Mouse (Mus musculus) cortical plate, adult 2 months (tissue): ENCODE results near the gene Myo1a.

ENCODE experiments used
- CTCF ChIP-seq: fragments of 200-500 bp; IDR thresholded peaks from 2 replicates; pipeline ENCODE4 v1.5.1; 2011; ENCODE audit warnings: mild to moderate bottlenecking, control low read depth, low read length; ENCODE audit not compliant: insufficient read depth; ENCODE audit errors: extremely low read depth
- POLR2A ChIP-seq: fragments of 200-500 bp; IDR thresholded peaks from 2 replicates; pipeline ENCODE4 v1.6.1; 2011; ENCODE audit warnings: mild to moderate bottlenecking, low read length, control low read depth; ENCODE audit not compliant: insufficient read depth; ENCODE audit errors: extremely low read depth

DNA sequence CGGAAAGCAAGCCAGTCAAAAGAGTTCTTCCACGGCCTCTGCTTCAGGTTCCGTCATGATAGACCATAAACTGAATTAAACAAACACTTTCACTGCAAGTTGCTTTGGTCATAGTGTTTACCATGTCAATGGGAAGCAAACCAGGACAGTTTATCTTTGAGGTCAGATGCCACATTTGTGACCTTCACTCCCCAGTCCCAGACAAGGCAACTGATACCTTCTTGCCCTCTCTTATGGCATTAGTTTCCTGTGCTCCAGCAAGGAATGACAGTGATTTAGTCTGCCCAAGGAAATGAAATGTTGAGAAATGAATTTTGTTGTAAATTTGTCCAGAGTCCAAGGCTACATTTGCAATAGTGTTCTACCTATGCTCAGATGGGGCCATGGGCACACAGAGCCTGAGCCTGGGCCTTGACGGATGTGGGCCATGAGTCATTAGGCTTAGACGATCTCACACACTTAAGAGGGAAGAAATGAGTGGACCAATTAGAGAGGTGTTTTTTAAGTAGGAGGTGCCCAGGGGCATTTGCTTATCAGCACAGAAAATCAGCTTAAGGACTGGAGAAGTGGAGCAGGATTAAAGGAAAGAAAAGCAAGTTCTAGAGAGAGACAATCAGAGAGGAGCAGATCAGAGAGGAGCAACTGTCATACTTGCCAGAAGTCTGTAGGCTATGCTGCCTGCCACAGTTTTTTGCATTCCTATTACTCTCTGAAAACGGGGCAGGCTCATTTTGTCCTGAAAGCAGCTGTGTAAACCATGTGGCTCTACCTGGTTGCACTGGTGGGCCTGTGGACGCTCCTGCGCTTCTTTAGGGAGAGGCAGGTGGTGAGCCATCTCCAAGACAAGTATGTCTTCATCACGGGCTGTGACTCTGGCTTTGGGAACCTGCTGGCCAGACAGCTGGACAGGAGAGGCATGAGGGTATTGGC is 54.5 kb downstream of the Myo1a start, which contains the start of the genes Rdh1 and Rdh16f1:
- no peak for TF ChIP-seq CTCF
- no peak for TF ChIP-seq POLR2A
